Mouse (Mus musculus): ENCODE results near the gene Sec14l2. TPM values are rescaled to one million over a fixed set of nuclear protein-coding genes. Genes with fewer than 3 reads are reported as not detected.

Sec14l2 gene
- polyA plus RNA-seq, 1 experiment = 20.3 TPM

DNA sequence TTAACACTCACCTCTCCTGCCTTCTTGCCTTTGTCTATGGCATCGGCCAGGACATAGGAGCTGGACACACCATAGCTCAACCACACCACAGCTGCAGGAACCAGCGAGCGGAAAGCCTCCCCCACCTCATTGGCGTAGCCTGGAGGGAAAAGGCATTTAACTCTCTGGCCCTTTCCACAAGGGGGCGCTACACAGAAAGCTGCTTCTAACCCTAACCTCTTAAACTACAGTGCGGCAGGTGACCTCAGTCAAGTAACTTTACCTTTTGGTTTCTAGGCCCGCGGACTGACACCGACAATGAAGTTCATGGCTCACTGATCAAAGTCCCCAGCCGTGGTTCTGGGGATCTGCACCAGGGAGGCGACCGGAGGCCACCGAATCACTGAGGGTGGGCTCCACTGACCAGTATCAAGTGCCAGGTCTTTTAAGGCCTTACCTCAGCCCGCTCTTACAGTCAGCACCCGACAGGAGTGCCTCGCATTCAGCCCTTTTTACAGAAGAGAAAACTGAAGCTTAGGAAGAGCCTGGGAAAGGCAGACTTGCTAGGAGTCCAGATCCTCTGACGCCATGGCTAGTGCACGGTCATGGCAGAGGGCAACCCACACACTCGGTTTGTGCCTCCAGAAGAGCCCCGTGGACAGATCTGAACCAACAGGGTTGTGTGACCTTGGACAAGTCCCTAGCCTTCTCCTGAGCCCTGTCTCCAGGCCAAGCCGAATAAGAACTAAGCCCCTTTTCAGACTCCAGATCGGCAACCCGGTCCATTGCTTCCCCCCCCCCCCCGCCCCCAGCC is 28.6 kb downstream of the Sec14l2 start:
- H3K27ac ChIP-seq (ENCODE audit: control insufficient read depth, insufficient read depth, low read depth, low read length, poor library complexity) = peak overlapping the region; percentile 34
- 5% methylated on average over 21 of the region's 24 CpGs for WGBS

DNA sequence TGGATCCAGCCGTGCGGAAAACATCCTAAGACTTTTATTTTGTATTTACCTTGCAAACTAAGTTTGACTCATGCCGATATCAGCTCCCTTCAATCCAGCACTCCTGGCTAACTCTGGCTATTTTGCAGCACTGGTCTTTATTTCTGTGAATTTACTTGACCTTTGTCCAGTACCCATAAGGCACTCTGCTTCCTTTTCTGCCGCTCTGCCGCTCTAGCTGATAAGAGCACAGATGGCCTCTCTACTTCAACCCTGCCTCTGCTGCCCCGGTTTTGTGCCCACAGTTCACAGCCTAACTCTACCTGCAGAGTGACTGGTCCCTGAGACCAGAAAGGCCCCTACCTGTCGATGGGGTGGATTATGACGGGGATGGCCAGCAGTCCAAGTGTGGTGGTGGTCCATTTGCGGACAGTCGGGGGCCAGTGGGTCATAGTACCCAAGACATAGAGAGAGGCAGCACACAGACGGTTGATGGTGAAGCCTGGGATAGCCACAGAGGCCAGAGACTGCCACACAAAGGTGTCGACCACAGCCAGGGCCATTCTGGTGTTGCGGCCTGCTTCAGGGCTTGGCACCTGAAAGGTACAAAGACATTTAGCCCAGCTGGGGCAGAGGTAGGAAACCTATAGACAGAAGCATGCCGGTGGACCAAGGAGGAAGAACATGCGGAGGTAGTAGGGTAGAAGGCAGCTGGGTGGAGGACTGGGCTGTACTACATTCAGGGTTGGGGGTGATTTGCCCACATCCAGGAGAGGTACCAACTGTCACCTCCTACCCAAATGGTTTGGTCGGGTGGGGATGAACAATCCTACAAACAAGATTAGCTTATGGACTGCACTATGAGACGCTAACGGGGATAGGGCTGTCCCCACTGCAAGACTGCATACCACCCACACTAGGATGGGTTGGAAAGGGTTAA is 29.5 kb downstream of the Sec14l2 start:
- WGBS = 82% methylated on average over 18 of the region's 18 CpGs
- Histone ChIP-seq H3K27ac (ENCODE audit: control insufficient read depth, insufficient read depth, low read depth, low read length, poor library complexity) (no peak overlapping the region), H3K4me1 (ENCODE audit: control insufficient read depth, insufficient read depth, low read length) (peaks cover 4% of the 10 kb centered on the region), H3K4me3 (replicated peaks; ENCODE audit: control insufficient read depth, low read depth, low read length) (peak overlapping the region; percentile 87)
- TF ChIP-seq POLR2A (IDR thresholded peaks at IDR 0.05; ENCODE audit: borderline replicate concordance, control insufficient read depth, low read depth, low read length) = no peak
- no peak for TF ChIP-seq CTCF (IDR thresholded peaks at IDR 0.05; ENCODE audit: control insufficient read depth, insufficient read depth, low read length)

More for the DNA sequence above, 28.6 kb downstream of the Sec14l2 start:
- Histone ChIP-seq H3K4me1 (ENCODE audit: control insufficient read depth, insufficient read depth, low read length) (peaks cover 4% of the 10 kb centered on the region), H3K4me3 (replicated peaks; ENCODE audit: control insufficient read depth, low read depth, low read length) (peak overlapping the region; percentile 87)
- TF ChIP-seq CTCF (IDR thresholded peaks at IDR 0.05; ENCODE audit: control insufficient read depth, insufficient read depth, low read length) (peak; percentile 71), POLR2A (IDR thresholded peaks at IDR 0.05; ENCODE audit: borderline replicate concordance, control insufficient read depth, low read depth, low read length) (no peak)

DNA sequence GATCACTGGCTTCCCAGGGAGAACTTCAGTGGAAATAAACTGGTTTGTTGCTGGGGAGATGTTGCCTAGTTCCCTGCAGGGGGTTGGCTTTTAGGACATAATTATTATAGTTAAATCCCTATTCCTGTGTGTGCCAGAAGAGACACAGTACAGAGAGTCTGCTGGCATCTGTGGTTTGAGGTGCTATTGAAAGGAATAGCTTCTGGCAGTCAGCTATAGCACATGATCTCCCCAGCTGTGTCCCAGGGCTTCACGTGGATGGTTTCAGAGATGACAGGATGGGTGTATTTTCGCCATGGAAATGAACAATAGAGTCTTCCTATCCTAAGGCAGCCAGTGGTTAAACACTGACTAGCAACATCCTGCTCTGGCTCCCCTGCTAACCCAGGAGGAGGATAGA is 35.9 kb downstream of the Sec14l2 start:
- Histone ChIP-seq H3K4me3 (replicated peaks; ENCODE audit: control insufficient read depth, low read depth, low read length) (no peak overlapping the region), H3K27ac (ENCODE audit: control insufficient read depth, insufficient read depth, low read depth, low read length, poor library complexity) (no peak overlapping the region), H3K4me1 (ENCODE audit: control insufficient read depth, insufficient read depth, low read length) (no peaks in the 10 kb centered on the region)
- TF ChIP-seq CTCF (IDR thresholded peaks at IDR 0.05; ENCODE audit: control insufficient read depth, insufficient read depth, low read length) (no peak), POLR2A (IDR thresholded peaks at IDR 0.05; ENCODE audit: borderline replicate concordance, control insufficient read depth, low read depth, low read length) (no peak)
- 51% methylated on average over 2 of the region's 2 CpGs for WGBS

DNA sequence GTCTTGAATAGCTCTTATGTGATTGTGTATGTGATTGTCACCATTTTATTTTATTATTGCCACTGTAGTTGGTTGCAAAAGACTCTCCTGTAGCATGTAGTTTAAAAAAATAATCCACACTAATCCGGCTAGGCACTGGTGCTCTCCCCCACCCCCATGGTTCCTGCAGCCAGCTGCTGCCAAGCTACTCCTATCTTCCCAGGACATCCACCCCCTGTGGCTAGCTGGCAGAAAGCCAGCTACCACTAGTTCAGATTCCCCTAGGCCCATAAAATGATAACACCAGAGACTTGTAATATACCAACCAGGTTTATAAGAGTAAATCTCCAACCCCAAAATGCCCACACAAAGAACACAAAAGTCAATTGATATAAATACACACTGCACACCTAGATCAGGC is 37.0 kb downstream of the Sec14l2 start:
- 55% methylated on average over 1 of the region's 1 CpGs for WGBS
- H3K27ac ChIP-seq (ENCODE audit: control insufficient read depth, insufficient read depth, low read depth, low read length, poor library complexity) = no peak overlapping the region
- no peak overlapping the region for H3K4me3 ChIP-seq (replicated peaks; ENCODE audit: control insufficient read depth, low read depth, low read length)
- TF ChIP-seq POLR2A (IDR thresholded peaks at IDR 0.05; ENCODE audit: borderline replicate concordance, control insufficient read depth, low read depth, low read length) (no peak), CTCF (IDR thresholded peaks at IDR 0.05; ENCODE audit: control insufficient read depth, insufficient read depth, low read length) (no peak)
- no peaks in the 10 kb centered on the region for H3K4me1 ChIP-seq (ENCODE audit: control insufficient read depth, insufficient read depth, low read length)

DNA sequence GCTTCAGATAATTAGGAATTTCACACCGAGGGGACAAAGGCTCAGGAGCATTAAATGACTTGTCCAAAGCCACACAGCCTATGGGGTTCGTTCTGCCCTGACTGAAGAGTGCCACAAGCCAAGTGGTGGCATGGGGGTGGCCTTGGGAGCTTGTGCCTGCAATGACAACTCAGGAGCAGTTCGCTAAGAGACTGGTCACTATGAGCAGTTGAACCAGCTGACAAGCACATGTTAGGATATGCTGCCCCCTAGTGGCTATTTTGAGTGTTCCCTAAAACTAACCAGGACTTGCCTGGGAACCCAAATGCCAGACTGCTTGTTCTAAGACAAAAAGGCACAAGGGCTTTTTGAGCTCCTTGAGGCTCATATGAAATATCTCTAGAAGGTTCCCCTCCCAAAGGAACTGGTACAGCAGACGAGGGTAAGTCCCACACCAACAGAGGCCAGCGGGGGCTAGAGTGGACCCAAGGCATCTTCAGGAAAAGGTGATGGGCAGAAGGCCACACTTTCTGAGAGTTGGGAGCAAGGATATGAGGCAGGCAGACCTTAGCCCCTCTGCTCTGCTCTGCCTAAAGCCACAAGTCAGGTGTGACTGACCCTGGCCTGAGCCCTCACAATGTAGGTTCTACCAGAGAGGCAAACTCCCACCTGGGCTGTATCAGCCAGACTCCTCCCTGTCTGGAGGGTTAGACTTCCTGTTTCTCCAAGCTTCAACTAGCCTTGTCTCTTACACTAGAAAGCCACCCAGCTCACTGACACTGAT is 39.7 kb downstream of the Sec14l2 start:
- H3K4me3 ChIP-seq (replicated peaks; ENCODE audit: control insufficient read depth, low read depth, low read length) = no peak overlapping the region
- peak; percentile 51 for TF ChIP-seq CTCF (IDR thresholded peaks at IDR 0.05; ENCODE audit: control insufficient read depth, insufficient read depth, low read length)
- TF ChIP-seq POLR2A (IDR thresholded peaks at IDR 0.05; ENCODE audit: borderline replicate concordance, control insufficient read depth, low read depth, low read length) = no peak
- H3K27ac ChIP-seq (ENCODE audit: control insufficient read depth, insufficient read depth, low read depth, low read length, poor library complexity) = no peak overlapping the region
- H3K4me1 ChIP-seq (ENCODE audit: control insufficient read depth, insufficient read depth, low read length) = no peaks in the 10 kb centered on the region
- WGBS = 38% methylated on average over 5 of the region's 5 CpGs

DNA sequence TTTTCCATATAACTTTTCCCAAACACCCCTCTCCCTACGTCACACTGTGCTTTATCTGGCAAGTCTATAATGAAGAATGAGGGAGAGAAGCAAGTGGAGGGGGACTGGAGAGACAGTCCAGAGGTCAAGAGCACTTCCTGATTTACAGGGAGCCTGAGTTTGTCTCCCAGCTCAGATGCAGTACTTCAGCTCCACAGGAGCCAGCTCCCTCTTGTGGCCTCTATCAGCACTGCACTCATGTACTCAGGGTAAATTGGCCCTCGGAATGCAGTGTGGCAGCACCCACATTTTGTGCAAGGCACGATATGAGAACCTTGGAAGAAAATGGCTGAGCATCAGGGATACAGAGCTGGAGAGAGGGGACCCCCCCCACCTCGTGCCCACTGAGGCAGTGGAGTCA is 43.0 kb downstream of the Sec14l2 start:
- H3K27ac ChIP-seq (ENCODE audit: control insufficient read depth, insufficient read depth, low read depth, low read length, poor library complexity) = no peak overlapping the region
- no peaks in the 10 kb centered on the region for H3K4me1 ChIP-seq (ENCODE audit: control insufficient read depth, insufficient read depth, low read length)
- TF ChIP-seq CTCF (IDR thresholded peaks at IDR 0.05; ENCODE audit: control insufficient read depth, insufficient read depth, low read length) (peak; percentile 89), POLR2A (IDR thresholded peaks at IDR 0.05; ENCODE audit: borderline replicate concordance, control insufficient read depth, low read depth, low read length) (no peak)
- no peak overlapping the region for H3K4me3 ChIP-seq (replicated peaks; ENCODE audit: control insufficient read depth, low read depth, low read length)
- WGBS = 9% methylated on average over 4 of the region's 4 CpGs

DNA sequence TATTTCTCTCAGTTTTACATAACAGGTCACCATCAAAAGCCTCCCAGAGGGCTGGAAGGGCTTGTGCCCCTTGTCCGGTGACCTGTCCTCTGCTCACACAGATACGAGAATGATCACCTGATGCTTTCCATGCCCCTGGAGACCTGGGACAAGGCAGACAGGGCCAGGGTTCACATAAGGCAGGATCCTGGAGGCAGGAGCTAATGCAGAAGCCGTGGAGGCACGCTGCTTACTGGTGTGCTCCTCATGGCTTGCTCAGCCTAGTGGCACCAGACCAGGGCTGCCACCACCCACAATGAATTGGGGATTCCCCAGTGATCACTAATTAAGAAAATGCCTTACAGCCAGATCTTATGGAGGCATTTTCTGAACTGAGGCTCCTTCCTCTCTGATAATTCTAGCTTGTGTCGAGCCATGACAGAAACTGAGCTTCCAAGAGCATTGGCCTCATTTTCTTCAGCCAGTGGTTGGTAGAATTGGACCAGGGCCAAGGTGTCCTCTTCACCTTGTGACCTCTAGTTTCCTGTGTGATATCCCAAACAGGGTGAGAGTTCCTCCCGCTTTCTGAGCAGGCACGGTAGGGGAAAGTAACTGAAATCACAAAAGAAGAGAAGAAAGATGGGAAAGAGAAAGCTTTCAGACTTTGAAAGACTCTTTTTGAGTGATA is 44.8 kb downstream of the Sec14l2 start:
- 78% methylated on average over 7 of the region's 7 CpGs for WGBS
- H3K4me1 ChIP-seq (ENCODE audit: control insufficient read depth, insufficient read depth, low read length) = no peaks in the 10 kb centered on the region
- no peak overlapping the region for H3K4me3 ChIP-seq (replicated peaks; ENCODE audit: control insufficient read depth, low read depth, low read length)
- TF ChIP-seq POLR2A (IDR thresholded peaks at IDR 0.05; ENCODE audit: borderline replicate concordance, control insufficient read depth, low read depth, low read length) (no peak), CTCF (IDR thresholded peaks at IDR 0.05; ENCODE audit: control insufficient read depth, insufficient read depth, low read length) (no peak)
- no peak overlapping the region for H3K27ac ChIP-seq (ENCODE audit: control insufficient read depth, insufficient read depth, low read depth, low read length, poor library complexity)
